In genomic region chr16:97250488-97250887, GRCm38 (mm10) we compare ENCODE assay signal across 21 mouse cellular contexts.
"Had no signal": no experiment of that assay in that cellular context is flagged by ENCODE, and none has a peak within 500 bp of the region (broad histone marks: within the 10 kb centered on the region; RNA-seq: fewer than 3 reads in every experiment).

No protein-coding gene starts in this region.

- DNase-seq: kidney, adult 2 months; kidney, postnatal 25 days; layer of hippocampus, postnatal 36 days; liver, embryonic 13.5 days; lung, adult 2 months; lung, postnatal 14 days; lung, postnatal 4 days; retina, postnatal 1 day; right cerebral cortex, postnatal 25 days; spleen, adult 18-20 months; thymus, adult 2 months; thymus, postnatal 14 days; thymus, postnatal 4 days had no signal

- H3K9me3 ChIP-seq: limb, embryonic 12.5 days; limb, embryonic 15.5 days; liver, embryonic 13.5 days; midbrain, embryonic 12.5 days; midbrain, embryonic 15.5 days; neural tube, embryonic 12.5 days; neural tube, embryonic 15.5 days had no signal

- H3K4me3 ChIP-seq: left cerebral cortex, adult 2 months; limb, embryonic 12.5 days; limb, embryonic 15.5 days; liver, embryonic 13.5 days; midbrain, embryonic 12.5 days; midbrain, embryonic 15.5 days; neural tube, embryonic 12.5 days; neural tube, embryonic 15.5 days had no signal

- H3K27ac ChIP-seq: kidney, postnatal 0 days; left cerebral cortex, adult 2 months; limb, embryonic 12.5 days; limb, embryonic 15.5 days; liver, embryonic 13.5 days; midbrain, embryonic 12.5 days; midbrain, embryonic 15.5 days; neural tube, embryonic 12.5 days; neural tube, embryonic 15.5 days had no signal

- H3K4me2 ChIP-seq: limb, embryonic 12.5 days; limb, embryonic 15.5 days; liver, embryonic 13.5 days; midbrain, embryonic 12.5 days; midbrain, embryonic 15.5 days; neural tube, embryonic 12.5 days; neural tube, embryonic 15.5 days had no signal

- H3K9ac ChIP-seq: limb, embryonic 12.5 days; limb, embryonic 15.5 days; liver, embryonic 13.5 days; midbrain, embryonic 12.5 days; midbrain, embryonic 15.5 days; neural tube, embryonic 12.5 days; neural tube, embryonic 15.5 days had no signal

- H3K27me3 ChIP-seq: limb, embryonic 12.5 days; limb, embryonic 15.5 days; liver, embryonic 13.5 days; midbrain, embryonic 12.5 days; midbrain, embryonic 15.5 days; neural tube, embryonic 12.5 days; neural tube, embryonic 15.5 days had no signal

- H3K36me3 ChIP-seq: limb, embryonic 12.5 days; limb, embryonic 15.5 days; liver, embryonic 13.5 days; midbrain, embryonic 12.5 days; midbrain, embryonic 15.5 days; neural tube, embryonic 12.5 days; neural tube, embryonic 15.5 days had no signal

- ATAC-seq: midbrain, embryonic 15.5 days had no signal

- H3K4me1 ChIP-seq: limb, embryonic 12.5 days; limb, embryonic 15.5 days; liver, embryonic 13.5 days; midbrain, embryonic 12.5 days; midbrain, embryonic 15.5 days; neural tube, embryonic 12.5 days; neural tube, embryonic 15.5 days had no signal
